Mouse (Mus musculus) ES-E14 (cell line): ENCODE data around the gene Gm16253. TPM values are rescaled to one million over a fixed set of nuclear protein-coding genes. Genes with fewer than 3 reads are reported as not detected.
A peak's percentile ranks its signal among the peaks of the same experiment; 100 is the strongest.

Experiments used
- DNase-seq: peaks from one replicate; pipeline ENCODE4 v3.0.0-alpha.2; 2013; ENCODE audit warnings: low read depth, low spot score
- H3K27ac ChIP-seq: 2 replicates; pipeline ENCODE4 v1.5.1; 2012; ENCODE audit warnings: low read depth, mild to moderate bottlenecking, low read length, moderate library complexity, mixed read lengths; ENCODE audit not compliant: poor library complexity, insufficient read depth, severe bottlenecking
- H3K36me3 ChIP-seq: 2 replicates; pipeline ENCODE4 v1.6.1; 2012; ENCODE audit warnings: mild to moderate bottlenecking, low read length, moderate library complexity, mixed read lengths; ENCODE audit not compliant: control insufficient read depth, poor library complexity, insufficient read depth, severe bottlenecking
- H3K4me1 ChIP-seq, 2 experiments: fragments of 150-350 bp in 1 of 2; sonication (generic) in 1 of 2; 2 replicates each; pipeline ENCODE4 v1.6.1; 2012; ENCODE audit warnings: low read length in 2 of 2, mild to moderate bottlenecking in 1 of 2, mixed read lengths in 1 of 2; ENCODE audit not compliant: control insufficient read depth in 2 of 2, insufficient read depth in 2 of 2, poor library complexity in 1 of 2
- H3K4me3 ChIP-seq, 2 experiments: fragments of 150-350 bp in 1 of 2; sonication (generic) in 1 of 2; 2 replicates each; pipeline ENCODE4 v1.5.1; 2012; ENCODE audit warnings: low read length in 2 of 2, low read depth in 1 of 2, mild to moderate bottlenecking in 1 of 2, mixed read lengths in 1 of 2; ENCODE audit not compliant: insufficient read depth in 1 of 2, poor library complexity in 1 of 2, severe bottlenecking in 1 of 2
- H3K9ac ChIP-seq: 2 replicates; pipeline ENCODE4 v1.6.1; 2012; ENCODE audit warnings: low read depth, mild to moderate bottlenecking, low read length, mixed read lengths; ENCODE audit not compliant: poor library complexity, insufficient read depth, severe bottlenecking
- H3K9me3 ChIP-seq: fragments of 150-350 bp; sonication (generic); 2 replicates; pipeline ENCODE4 v1.6.1; 2012; ENCODE audit warnings: low read depth, mild to moderate bottlenecking, low read length; ENCODE audit not compliant: control insufficient read depth, insufficient read depth
- CHD2 ChIP-seq: IDR thresholded peaks from 2 replicates; pipeline ENCODE4 v1.6.1; 2014; ENCODE audit warnings: mild to moderate bottlenecking, low read depth, low read length, inconsistent platforms
- HCFC1 ChIP-seq: IDR thresholded peaks from 2 replicates; pipeline ENCODE4 v1.6.1; 2012; ENCODE audit warnings: low read length, inconsistent platforms, borderline replicate concordance; ENCODE audit not compliant: insufficient read depth
- MAFK ChIP-seq: IDR thresholded peaks from 2 replicates; pipeline ENCODE4 v1.6.1; 2014; ENCODE audit warnings: mild to moderate bottlenecking, low read depth, low read length, inconsistent platforms; ENCODE audit not compliant: insufficient read depth
- ZC3H11A ChIP-seq: IDR thresholded peaks from 2 replicates; pipeline ENCODE4 v1.6.1; 2012; ENCODE audit warnings: low read depth, mild to moderate bottlenecking, inconsistent platforms, low read length, borderline replicate concordance
- ZNF384 ChIP-seq: IDR thresholded peaks from 2 replicates; pipeline ENCODE4 v1.6.1; 2012; ENCODE audit warnings: low read depth, low read length, inconsistent platforms
- in situ Hi-C, 2 experiments: fragments of 600-800 bp; cut with MboI; formaldehyde crosslinking; loops; one replicate each; pipeline ENCODE4 v1.15.1; 2025; ENCODE audit warnings: low sequenced_read_pairs in 2 of 2, inconsistent platforms in 1 of 2; ENCODE audit not compliant: unreplicated experiment in 2 of 2
- total RNA-seq: library from RNA; depleted of rRNA; stranded (reverse); fragments of 300-350 nt; gene quantifications from 2 replicates; pipeline ENCODE4 v1.2.3, GENCODE M21; 2012; rRNA removed

Gm16253 gene
- 1.8 and 2.0 TPM in 2 replicates for total RNA-seq

DNA sequence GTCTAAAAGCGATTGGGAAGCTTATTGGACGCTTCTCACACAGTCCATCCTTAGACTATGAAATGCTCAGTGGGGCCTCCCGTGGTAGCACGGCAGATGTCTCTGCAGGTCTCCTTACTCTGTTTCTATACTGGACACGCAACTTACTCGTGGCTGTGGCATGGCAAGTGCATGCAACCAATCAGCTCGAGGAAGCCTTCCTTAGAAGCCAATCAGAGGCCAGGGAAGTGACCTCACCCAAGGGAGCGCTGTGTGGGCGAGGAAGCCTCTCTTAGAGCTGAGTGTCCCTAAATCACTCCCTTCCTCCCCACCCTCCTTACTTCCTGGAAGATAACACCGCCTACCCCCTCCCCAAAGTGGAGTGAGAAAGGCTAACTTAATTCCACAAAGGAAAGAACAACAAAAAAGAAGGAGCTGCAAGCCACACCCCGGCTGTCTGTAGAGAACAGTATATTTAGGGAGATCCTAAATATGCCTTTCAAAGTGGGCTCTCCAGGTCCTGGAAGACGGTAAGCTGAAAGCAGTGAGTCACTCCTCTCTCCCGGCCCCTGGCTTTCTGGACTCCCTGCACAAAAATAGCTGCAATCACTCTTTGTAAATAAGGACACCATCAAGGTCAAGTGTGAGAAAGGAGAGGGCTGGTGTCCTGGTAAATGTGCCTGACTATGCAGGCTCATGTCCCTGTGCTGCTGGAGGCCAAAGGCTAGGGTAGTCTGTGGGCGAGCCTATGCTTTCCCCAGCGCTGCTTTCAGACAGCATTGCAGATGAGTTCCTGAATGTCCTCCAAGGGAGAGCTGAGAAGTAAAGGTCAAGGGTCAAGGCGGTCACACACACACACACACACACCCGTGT is at the start of gene Gm16253:
Gene Gm16253 (plus strand): TSS at position 295 of the 852 bp plus-strand sequence.
- in situ Hi-C loops = no loop called here
- peak within 1 kb of the TSS; percentile 81 for H3K9ac ChIP-seq
- H3K4me3 ChIP-seq = peak within 1 kb of the TSS; percentile 55 to 56
- TF ChIP-seq ZNF384 (no peak), CHD2 (peak; percentile 85), MAFK (no peak), HCFC1 (peak; percentile 65; the same call in 1 of the 2 replicates), ZC3H11A (no peak)
- peaks cover 1 to 46% of the 10 kb centered on the region in 2 experiments; a peak in 3 of 4 replicates for H3K4me1 ChIP-seq
- peak; percentile 97 for DNase-seq
- no peaks in the 10 kb centered on the region for H3K9me3 ChIP-seq
- H3K27ac ChIP-seq = peak within 1 kb of the TSS; percentile 100
- H3K36me3 ChIP-seq = no peaks in the 10 kb centered on the region

- in situ Hi-C loops = no loop called here
- no peak for DNase-seq
- no peak overlapping the region for H3K27ac ChIP-seq
- peaks cover 0 to 9% of the 10 kb centered on the region in 2 experiments; a peak in 1 of 4 replicates for H3K4me1 ChIP-seq
- no peaks in the 10 kb centered on the region for H3K9me3 ChIP-seq
- H3K36me3 ChIP-seq = no peaks in the 10 kb centered on the region
- H3K9ac ChIP-seq = no peak overlapping the region
- no peak overlapping the region for H3K4me3 ChIP-seq
- no peak for TF ChIP-seq ZC3H11A
- no peak for TF ChIP-seq MAFK
- no peak for TF ChIP-seq HCFC1
- TF ChIP-seq ZNF384 = no peak
- TF ChIP-seq CHD2 = no peak
These were observed 48.3 kb upstream of the Gm16253 start for GRCm38 (mm10) chr3:96528506-96528905.

DNA sequence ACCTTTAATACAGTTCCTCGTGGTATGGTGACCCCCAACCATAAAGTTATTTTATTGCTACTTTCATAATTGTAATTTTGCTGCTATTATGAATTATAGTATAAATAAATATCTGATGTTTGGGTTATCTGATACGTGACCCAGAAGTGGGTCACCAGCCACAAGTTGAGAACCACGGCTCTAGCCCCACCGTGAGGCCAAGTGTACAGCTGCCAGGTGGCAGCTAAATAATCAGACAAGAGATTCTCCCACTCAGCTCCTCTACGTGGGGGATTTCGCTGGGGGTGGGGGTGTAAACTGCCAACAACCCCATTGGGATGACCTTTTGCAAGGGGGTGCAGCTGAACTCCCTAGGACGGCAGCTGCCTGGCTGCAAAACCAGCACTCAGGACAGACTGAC is 44.7 kb upstream of the Gm16253 start:
- no peak for TF ChIP-seq CHD2
- TF ChIP-seq HCFC1 = no peak
- TF ChIP-seq MAFK = no peak
- no peak for TF ChIP-seq ZNF384
- no peak for TF ChIP-seq ZC3H11A
- Histone ChIP-seq H3K9ac (no peak overlapping the region), H3K4me3 (no peak overlapping the region), H3K9me3 (no peaks in the 10 kb centered on the region), H3K27ac (no peak overlapping the region), H3K4me1 (no peaks in the 10 kb centered on the region), H3K36me3 (no peaks in the 10 kb centered on the region)
- in situ Hi-C loops = no loop called here
- DNase-seq = no peak

DNA sequence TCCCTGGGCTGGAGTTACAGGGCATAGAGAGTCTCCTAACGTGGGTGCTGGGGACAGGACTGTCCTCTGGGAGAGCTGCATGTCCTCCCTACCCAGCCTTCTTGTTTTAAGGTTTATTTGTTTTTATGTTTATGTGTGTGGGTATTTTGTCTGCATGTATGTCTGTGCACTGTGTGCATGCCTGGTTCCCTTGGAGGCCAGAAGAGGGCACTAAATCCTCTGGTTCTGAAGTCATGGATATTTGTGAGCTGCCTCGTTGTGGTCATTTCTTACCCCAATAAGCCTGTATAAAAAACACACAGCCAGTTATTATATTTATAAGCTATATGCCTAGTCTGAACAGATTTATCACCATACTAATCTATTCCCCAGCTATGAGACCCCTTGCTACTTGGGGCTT is 42.5 kb upstream of the Gm16253 start:
- in situ Hi-C loops = no loop called here
- TF ChIP-seq ZC3H11A = no peak
- TF ChIP-seq HCFC1 = no peak
- TF ChIP-seq MAFK = no peak
- no peak for TF ChIP-seq CHD2
- TF ChIP-seq ZNF384 = no peak

More for the DNA sequence above, 42.5 kb upstream of the Gm16253 start:
- no peaks in the 10 kb centered on the region for H3K4me1 ChIP-seq
- no peak for DNase-seq
- no peak overlapping the region for H3K4me3 ChIP-seq
- H3K27ac ChIP-seq = no peak overlapping the region
- no peak overlapping the region for H3K9ac ChIP-seq
- no peaks in the 10 kb centered on the region for H3K9me3 ChIP-seq
- H3K36me3 ChIP-seq = no peaks in the 10 kb centered on the region
